Mouse (Mus musculus) lung, embryonic 15.5 days (tissue): ENCODE measurements around the gene Prkcsh. TPM values are rescaled to one million over a fixed set of nuclear protein-coding genes. Genes with fewer than 3 reads are reported as not detected.

Experiments used
- ATAC-seq: fragments of 200-750 bp; cut with Nextera tagmentation; 2 replicates; pipeline ENCODE4 v1.8.0; 2017; ENCODE audit warnings: moderate number of reproducible peaks, borderline replicate concordance; ENCODE audit not compliant: low FRiP score, low TSS enrichment; ENCODE audit errors: extremely low read depth
- H3K27ac ChIP-seq: fragments of 300-500 bp; sonication (generic); 2 replicates; pipeline ENCODE4 v1.5.1; 2015; ENCODE audit warnings: moderate library complexity, mild to moderate bottlenecking, inconsistent platforms
- H3K27me3 ChIP-seq: fragments of 300-500 bp; sonication (generic); 2 replicates; pipeline ENCODE4 v1.6.1; 2015; ENCODE audit warnings: inconsistent platforms
- H3K36me3 ChIP-seq: fragments of 300-500 bp; sonication (generic); 2 replicates; pipeline ENCODE4 v1.6.1; 2015; ENCODE audit warnings: inconsistent platforms
- H3K4me1 ChIP-seq: fragments of 300-500 bp; sonication (generic); 2 replicates; pipeline ENCODE4 v1.6.1; 2015; ENCODE audit warnings: inconsistent platforms
- H3K4me2 ChIP-seq: fragments of 300-500 bp; sonication (generic); 2 replicates; pipeline ENCODE4 v1.6.1; 2015; ENCODE audit warnings: inconsistent platforms, mild to moderate bottlenecking, moderate library complexity
- H3K4me3 ChIP-seq: fragments of 300-500 bp; sonication (generic); 2 replicates; pipeline ENCODE4 v1.5.1; 2015; ENCODE audit warnings: mild to moderate bottlenecking, inconsistent platforms
- H3K9ac ChIP-seq: fragments of 300-500 bp; sonication (generic); 2 replicates; pipeline ENCODE4 v1.6.1; 2015; ENCODE audit warnings: inconsistent platforms
- H3K9me3 ChIP-seq: fragments of 300-500 bp; sonication (generic); 2 replicates; pipeline ENCODE4 v1.6.1; 2016; ENCODE audit warnings: inconsistent platforms
- WGBS: fragments of 180-500 bp; shearing (Covaris S2); methylation state at CpG from one replicate; pipeline ENCODE4 v1.1.7; 2015; 5-methylcytosine and 5-hydroxymethylcytosine counted together
- polyA plus RNA-seq: library from polyadenylated mRNA; unstranded; fragments of >200 nt; fragmentation: Nextera tagmentation; extraction: Ambion mirVana; gene quantifications from 2 replicates; pipeline ENCODE4 v1.2.1, GENCODE M21; 2015

Gene Prkcsh
- polyA plus RNA-seq, 1 experiment from 2014 or later = 137 TPM

- peaks cover 16% of the 10 kb centered on the region for H3K36me3 ChIP-seq
- no peak overlapping the region for H3K9ac ChIP-seq
- no peak overlapping the region for H3K4me2 ChIP-seq
- no peak overlapping the region for H3K4me3 ChIP-seq
- no peak overlapping the region for H3K27ac ChIP-seq
- peaks cover 71% of the 10 kb centered on the region for H3K27me3 ChIP-seq
- no peaks in the 10 kb centered on the region for H3K9me3 ChIP-seq
- ATAC-seq = no peak
- H3K4me1 ChIP-seq = peaks cover 27% of the 10 kb centered on the region
- 18% methylated on average over 6 of the region's 7 CpGs for WGBS
These were observed 51.1 kb downstream of the Prkcsh start for GRCm38 (mm10) chr9:22053657-22054056.

- Histone ChIP-seq H3K4me3 (no peak overlapping the region), H3K4me1 (peaks cover 27% of the 10 kb centered on the region), H3K36me3 (peaks cover 24% of the 10 kb centered on the region), H3K27me3 (peaks cover 63% of the 10 kb centered on the region), H3K9me3 (no peaks in the 10 kb centered on the region), H3K27ac (no peak overlapping the region), H3K9ac (no peak overlapping the region), H3K4me2 (peak overlapping the region; percentile 21; the same call in 1 of the 2 replicates)
- ATAC-seq = no peak
- WGBS = 3% methylated on average over 32 of the region's 32 CpGs
These were observed 51.9 kb downstream of the Prkcsh start for GRCm38 (mm10) chr9:22054411-22055076.

- no peak overlapping the region for H3K4me3 ChIP-seq
- no peaks in the 10 kb centered on the region for H3K9me3 ChIP-seq
- peaks cover 51% of the 10 kb centered on the region for H3K27me3 ChIP-seq
- no peak overlapping the region for H3K27ac ChIP-seq
- H3K36me3 ChIP-seq = peaks cover 27% of the 10 kb centered on the region
- H3K4me2 ChIP-seq = no peak overlapping the region
- no peak overlapping the region for H3K9ac ChIP-seq
- H3K4me1 ChIP-seq = peaks cover 22% of the 10 kb centered on the region
- no peak for ATAC-seq
- WGBS = 30% methylated on average over 28 of the region's 29 CpGs
These were observed 53.1 kb downstream of the Prkcsh start for GRCm38 (mm10) chr9:22055713-22056112.

- WGBS = 68% methylated on average over 9 of the region's 9 CpGs
- Histone ChIP-seq H3K27me3 (peaks cover 44% of the 10 kb centered on the region), H3K36me3 (peaks cover 33% of the 10 kb centered on the region), H3K9me3 (no peaks in the 10 kb centered on the region), H3K4me1 (peaks cover 15% of the 10 kb centered on the region), H3K27ac (no peak overlapping the region), H3K4me3 (no peak overlapping the region), H3K4me2 (no peak overlapping the region), H3K9ac (no peak overlapping the region)
- ATAC-seq = no peak
These were observed 53.8 kb downstream of the Prkcsh start for GRCm38 (mm10) chr9:22056303-22056910.

- Histone ChIP-seq H3K4me2 (no peak overlapping the region), H3K4me1 (peaks cover 9% of the 10 kb centered on the region), H3K9ac (no peak overlapping the region), H3K27ac (no peak overlapping the region), H3K9me3 (no peaks in the 10 kb centered on the region), H3K36me3 (peaks cover 38% of the 10 kb centered on the region), H3K27me3 (peaks cover 37% of the 10 kb centered on the region), H3K4me3 (no peak overlapping the region)
- ATAC-seq = no peak
- 86% methylated on average over 9 of the region's 9 CpGs for WGBS
These were observed 54.5 kb downstream of the Prkcsh start for GRCm38 (mm10) chr9:22057031-22057517.

- no peaks in the 10 kb centered on the region for H3K9me3 ChIP-seq
- H3K4me2 ChIP-seq = no peak overlapping the region
- no peak overlapping the region for H3K27ac ChIP-seq
- 82% methylated on average over 9 of the region's 9 CpGs for WGBS
- H3K9ac ChIP-seq = no peak overlapping the region
- H3K4me3 ChIP-seq = no peak overlapping the region
- H3K4me1 ChIP-seq = peaks cover 8% of the 10 kb centered on the region
- H3K36me3 ChIP-seq = peaks cover 48% of the 10 kb centered on the region
- H3K27me3 ChIP-seq = peaks cover 28% of the 10 kb centered on the region
- ATAC-seq = no peak
These were observed 55.4 kb downstream of the Prkcsh start for GRCm38 (mm10) chr9:22058011-22058424.

GRCm38 (mm10) chr9:22061339-22061738 is 58.7 kb downstream of the Prkcsh start:
- no peaks in the 10 kb centered on the region for H3K9me3 ChIP-seq
- WGBS = 79% methylated on average over 2 of the region's 2 CpGs
- no peak overlapping the region for H3K9ac ChIP-seq
- H3K36me3 ChIP-seq = peaks cover 79% of the 10 kb centered on the region
- H3K4me2 ChIP-seq = no peak overlapping the region
- no peak overlapping the region for H3K4me3 ChIP-seq
- H3K27me3 ChIP-seq = no peaks in the 10 kb centered on the region
- no peak overlapping the region for H3K27ac ChIP-seq
- no peaks in the 10 kb centered on the region for H3K4me1 ChIP-seq
- no peak for ATAC-seq

Other genes starting within 250 kb of the Prkcsh start
- 154 TPM in 2 replicates for gene Spc24, start 242.5 kb upstream of the Prkcsh start, polyA plus RNA-seq
- gene Kank2, start 204.1 kb upstream of the Prkcsh start, polyA plus RNA-seq = 27.7 and 30.0 TPM in 2 replicates
- 2.1 and 2.3 TPM in 2 replicates for gene Angptl8, start 167.3 kb upstream of the Prkcsh start, polyA plus RNA-seq
- gene Dock6, start 150.2 kb upstream of the Prkcsh start, polyA plus RNA-seq = 62.0 and 68.0 TPM in 2 replicates
- gene Rab3d, start 84.6 kb upstream of the Prkcsh start, polyA plus RNA-seq = 15.3 and 20.2 TPM in 2 replicates
- gene Ccdc159, start 75.3 kb upstream of the Prkcsh start, polyA plus RNA-seq = 3.2 and 4.6 TPM in 2 replicates
- 51.9 and 52.6 TPM in 2 replicates for gene Tmem205, start 75.2 kb upstream of the Prkcsh start, polyA plus RNA-seq
- gene Plppr2, start 65.8 kb upstream of the Prkcsh start, polyA plus RNA-seq = 7.8 and 8.0 TPM in 2 replicates
- gene Swsap1, start 47.1 kb upstream of the Prkcsh start, polyA plus RNA-seq = 6.5 and 6.7 TPM in 2 replicates
- gene Epor, start 39.3 kb upstream of the Prkcsh start, polyA plus RNA-seq = 6.8 and 7.3 TPM in 2 replicates
- 4.9 and 7.2 TPM in 2 replicates for gene Rgl3, start 13.4 kb upstream of the Prkcsh start, polyA plus RNA-seq
- 3.9 and 4.4 TPM in 2 replicates for gene Ccdc151, start 172 bp upstream of the Prkcsh start, polyA plus RNA-seq
- 0.25 and 0.51 TPM in 2 replicates for gene Elavl3, start 49.2 kb downstream of the Prkcsh start, polyA plus RNA-seq
- not detected in 2 replicates for gene Gm49318, start 68.5 kb downstream of the Prkcsh start, polyA plus RNA-seq
- 13.4 and 15.3 TPM in 2 replicates for gene Zfp653, start 68.6 kb downstream of the Prkcsh start, polyA plus RNA-seq
- 33.2 and 33.9 TPM in 2 replicates for gene Ecsit, start 82.6 kb downstream of the Prkcsh start, polyA plus RNA-seq
- gene Cnn1, start 96.4 kb downstream of the Prkcsh start, polyA plus RNA-seq = 60.9 and 71.5 TPM in 2 replicates
- 196 and 210 TPM in 2 replicates for gene Elof1, start 114.4 kb downstream of the Prkcsh start, polyA plus RNA-seq
- 6.2 and 6.4 TPM in 2 replicates for gene Acp5, start 132.9 kb downstream of the Prkcsh start, polyA plus RNA-seq
- gene Pigyl, start 154.0 kb downstream of the Prkcsh start, polyA plus RNA-seq = 77.3 and 84.7 TPM in 2 replicates
- 0.52 and 0.64 TPM in 2 replicates for gene Zfp872, start 185.3 kb downstream of the Prkcsh start, polyA plus RNA-seq
- 20.1 and 24.7 TPM in 2 replicates for gene Zfp809, start 222.9 kb downstream of the Prkcsh start, polyA plus RNA-seq